ENCODE assay signal across 35 mouse cellular contexts in genomic region chr3:107326442-107326841, GRCm38 (mm10). TPM values are rescaled to one million over a fixed set of nuclear protein-coding genes. Genes with fewer than 3 reads are reported as not detected.
"Had no signal": no experiment of that assay in that cellular context is flagged by ENCODE, and none has a peak within 500 bp of the region (broad histone marks: within the 10 kb centered on the region; RNA-seq: fewer than 3 reads in every experiment).

No protein-coding gene starts in this region.

- H3K4me2 ChIP-seq: heart, embryonic 11.5 days; heart, embryonic 12.5 days; heart, embryonic 13.5 days; heart, embryonic 15.5 days; hindbrain, embryonic 12.5 days; hindbrain, embryonic 13.5 days; hindbrain, embryonic 14.5 days; hindbrain, embryonic 15.5 days; intestine, embryonic 15.5 days; kidney, embryonic 15.5 days had no signal

- DNase-seq: heart, postnatal 14 days; heart, postnatal 36 days; heart, postnatal 4 days; kidney, adult 11 months; kidney, adult 18-20 months; kidney, adult 2 months; kidney, adult 8-10 months; kidney, adult 9 months; kidney, postnatal 10 days; kidney, postnatal 14 days; kidney, postnatal 25 days; kidney, postnatal 36 days; kidney, postnatal 4 days; layer of hippocampus, adult 9-11 months; layer of hippocampus, postnatal 36 days had no signal

- H3K4me3 ChIP-seq: heart, embryonic 12.5 days; heart, embryonic 13.5 days; heart, embryonic 15.5 days; hindbrain, embryonic 10.5 days; hindbrain, embryonic 12.5 days; hindbrain, embryonic 13.5 days; hindbrain, embryonic 15.5 days; intestine, embryonic 15.5 days; kidney, embryonic 15.5 days; layer of hippocampus, adult 2 months; left cerebral cortex, adult 2 months had no signal

- H3K9ac ChIP-seq: heart, embryonic 12.5 days; heart, embryonic 13.5 days; heart, embryonic 15.5 days; hindbrain, embryonic 12.5 days; hindbrain, embryonic 14.5 days; hindbrain, embryonic 15.5 days; intestine, embryonic 15.5 days; kidney, embryonic 15.5 days had no signal

- ATAC-seq: hindbrain, embryonic 16.5 days; hindbrain, postnatal 0 days; inflammation-experienced regulatory T-cells, adult 6 months; intestine, embryonic 15.5 days; intestine, embryonic 16.5 days; intestine, postnatal 0 days had no signal

- H3K27me3 ChIP-seq: heart, embryonic 12.5 days; heart, embryonic 13.5 days; heart, embryonic 15.5 days; hindbrain, embryonic 12.5 days; hindbrain, embryonic 13.5 days; hindbrain, embryonic 15.5 days; intestine, embryonic 15.5 days; kidney, embryonic 15.5 days had no signal

- H3K27ac ChIP-seq: heart, embryonic 13.5 days; heart, embryonic 15.5 days; hindbrain, embryonic 10.5 days; hindbrain, embryonic 12.5 days; hindbrain, embryonic 13.5 days; hindbrain, embryonic 14.5 days; hindbrain, embryonic 15.5 days; hindbrain, postnatal 0 days; intestine, embryonic 15.5 days; kidney, embryonic 15.5 days; kidney, postnatal 0 days; layer of hippocampus, adult 2 months; left cerebral cortex, adult 2 months had no signal

- H3K9me3 ChIP-seq: heart, embryonic 12.5 days; heart, embryonic 13.5 days; heart, embryonic 15.5 days; hindbrain, embryonic 10.5 days; hindbrain, embryonic 12.5 days; hindbrain, embryonic 13.5 days; hindbrain, embryonic 15.5 days; intestine, embryonic 15.5 days; kidney, embryonic 15.5 days had no signal

RNA-seq across cellular contexts. Expression of gene Slc16a4, which starts 35.4 kb away (rescaled TPM):
- total RNA-seq: hematopoietic stem cell, adult 5-6 weeks had no signal
